Mouse (Mus musculus): ENCODE results near the gene Arhgap33.

Arhgap33 gene

GRCm38 (mm10) chr7:30534633-30535577 lies at the start of gene Arhgap33:
Arhgap33 (minus strand) TSS chr7:30535060.
- TF ChIP-seq GATA4 (IDR thresholded peaks at IDR 0.05; ENCODE audit: insufficient replicate concordance, low read length) = no peak

GRCm38 (mm10) chr7:30584339-30584738 lies 49.5 kb upstream of the Arhgap33 start:
- TF ChIP-seq GATA4 (IDR thresholded peaks at IDR 0.05; ENCODE audit: insufficient replicate concordance, low read length) = no peak

GRCm38 (mm10) chr7:30581547-30581946 lies 46.7 kb upstream of the Arhgap33 start:
- TF ChIP-seq GATA4 (IDR thresholded peaks at IDR 0.05; ENCODE audit: insufficient replicate concordance, low read length) = no peak

GRCm38 (mm10) chr7:30579950-30580349 lies 45.1 kb upstream of the Arhgap33 start:
- TF ChIP-seq GATA4 (IDR thresholded peaks at IDR 0.05; ENCODE audit: insufficient replicate concordance, low read length) = no peak

GRCm38 (mm10) chr7:30572969-30573368 lies 38.1 kb upstream of the Arhgap33 start:
- no peak for TF ChIP-seq GATA4 (IDR thresholded peaks at IDR 0.05; ENCODE audit: insufficient replicate concordance, low read length)

- no peak for TF ChIP-seq GATA4 (IDR thresholded peaks at IDR 0.05; ENCODE audit: insufficient replicate concordance, low read length)
Observed at GRCm38 (mm10) chr7:30572389-30572788, 37.5 kb upstream of the Arhgap33 start.

- no peak for TF ChIP-seq GATA4 (IDR thresholded peaks at IDR 0.05; ENCODE audit: insufficient replicate concordance, low read length)
Observed at GRCm38 (mm10) chr7:30567555-30567954, 32.7 kb upstream of the Arhgap33 start.

- TF ChIP-seq GATA4 (IDR thresholded peaks at IDR 0.05; ENCODE audit: insufficient replicate concordance, low read length) = no peak
Observed at GRCm38 (mm10) chr7:30566033-30566432, 31.2 kb upstream of the Arhgap33 start.

- no peak for TF ChIP-seq GATA4 (IDR thresholded peaks at IDR 0.05; ENCODE audit: insufficient replicate concordance, low read length)
Observed at GRCm38 (mm10) chr7:30564970-30565571, 30.2 kb upstream of the Arhgap33 start, which contains the start of gene Igflr1. Igflr1 (plus strand) TSS chr7:30565427.

- TF ChIP-seq GATA4 (IDR thresholded peaks at IDR 0.05; ENCODE audit: insufficient replicate concordance, low read length) = no peak
Observed at GRCm38 (mm10) chr7:30563906-30564280, 29.0 kb upstream of the Arhgap33 start.

GRCm38 (mm10) chr7:30563117-30563905 lies 28.5 kb upstream of the Arhgap33 start, which contains the start of the genes U2af1l4, Gm49396 and Psenen:
U2af1l4 (plus strand) TSS chr7:30563301.
Gm49396 (plus strand) TSS chr7:30563344.
Psenen (minus strand) TSS chr7:30563627.
- no peak for TF ChIP-seq GATA4 (IDR thresholded peaks at IDR 0.05; ENCODE audit: insufficient replicate concordance, low read length)

GRCm38 (mm10) chr7:30562526-30563116 lies 27.8 kb upstream of the Arhgap33 start:
- no peak for TF ChIP-seq GATA4 (IDR thresholded peaks at IDR 0.05; ENCODE audit: insufficient replicate concordance, low read length)

- TF ChIP-seq GATA4 (IDR thresholded peaks at IDR 0.05; ENCODE audit: insufficient replicate concordance, low read length) = no peak
Observed at GRCm38 (mm10) chr7:30560296-30560695, 25.4 kb upstream of the Arhgap33 start.

- TF ChIP-seq GATA4 (IDR thresholded peaks at IDR 0.05; ENCODE audit: insufficient replicate concordance, low read length) = no peak
Observed at GRCm38 (mm10) chr7:30559443-30559954, 24.6 kb upstream of the Arhgap33 start, which contains the start of gene Lin37. Lin37 (minus strand) TSS chr7:30559838.

All from liver, adult (tissue).